Mouse (Mus musculus) embryonic facial prominence, embryonic 14.5 days (tissue): Measurements from ENCODE around the gene Mepce. TPM values are rescaled to one million over a fixed set of nuclear protein-coding genes. Genes with fewer than 3 reads are reported as not detected.

Experiments used
- ATAC-seq: fragments of 200-750 bp; cut with Nextera tagmentation; 2 replicates; pipeline ENCODE4 v1.8.0; 2017; ENCODE audit warnings: low read depth, moderate number of reproducible peaks, moderate TSS enrichment
- DNase-seq: peaks from one replicate; pipeline ENCODE4 v3.0.0-alpha.2; 2015; ENCODE audit warnings: low spot score
- H3K27ac ChIP-seq: fragments of 300-500 bp; sonication (generic); replicated peaks from 2 replicates; pipeline ENCODE4 v1.5.1; 2014; ENCODE audit warnings: low read depth, mild to moderate bottlenecking, low read length, moderate library complexity
- H3K27me3 ChIP-seq: fragments of 300-500 bp; sonication (generic); replicated peaks from 2 replicates; pipeline ENCODE4 v1.6.1; 2014; ENCODE audit warnings: low read length; ENCODE audit not compliant: control insufficient read depth, insufficient read depth
- H3K36me3 ChIP-seq: fragments of 300-500 bp; sonication (generic); 2 replicates; pipeline ENCODE4 v1.6.1; 2014; ENCODE audit warnings: low read length, mixed read lengths; ENCODE audit not compliant: control insufficient read depth, insufficient read depth
- H3K4me1 ChIP-seq: fragments of 300-500 bp; sonication (generic); 2 replicates; pipeline ENCODE4 v1.6.1; 2014; ENCODE audit warnings: antibody characterized with exemption, low read length; ENCODE audit not compliant: control insufficient read depth, insufficient read depth
- H3K4me2 ChIP-seq: fragments of 300-500 bp; sonication (generic); 2 replicates; pipeline ENCODE4 v1.6.1; 2014; ENCODE audit warnings: low read depth, mild to moderate bottlenecking, low read length, moderate library complexity, mixed read lengths
- H3K4me3 ChIP-seq: fragments of 300-500 bp; sonication (generic); 2 replicates; pipeline ENCODE4 v1.5.1; 2014; ENCODE audit warnings: low read depth, mild to moderate bottlenecking, low read length
- H3K9ac ChIP-seq: fragments of 300-500 bp; sonication (generic); 2 replicates; pipeline ENCODE4 v1.6.1; 2014; ENCODE audit warnings: low read depth, mild to moderate bottlenecking, low read length, moderate library complexity, mixed read lengths
- H3K9me3 ChIP-seq: fragments of 300-500 bp; sonication (generic); 2 replicates; pipeline ENCODE4 v1.6.1; 2016; ENCODE audit warnings: low read length; ENCODE audit not compliant: control insufficient read depth
- WGBS: fragments of 180-500 bp; shearing (Covaris S2); extraction: QIAGEN DNeasy Blood & Tissue Kit; methylation state at CpG from one replicate; pipeline ENCODE4 v1.1.7; 2014; 5-methylcytosine and 5-hydroxymethylcytosine counted together
- polyA plus RNA-seq: library from polyadenylated mRNA; unstranded; fragments of >200 nt; fragmentation: Nextera tagmentation; extraction: Ambion mirVana; gene quantifications from 2 replicates; pipeline ENCODE4 v1.2.1, GENCODE M21; 2014

Mepce gene
- polyA plus RNA-seq, 1 experiment from 2014 or later = 12.2 TPM

- Histone ChIP-seq H3K27me3 (no peaks in the 10 kb centered on the region), H3K9ac (no peak overlapping the region), H3K27ac (no peak overlapping the region), H3K9me3 (no peaks in the 10 kb centered on the region), H3K4me2 (no peak overlapping the region), H3K4me1 (no peaks in the 10 kb centered on the region), H3K4me3 (no peak overlapping the region), H3K36me3 (no peaks in the 10 kb centered on the region)
- no peak for ATAC-seq
- no peak for DNase-seq
- 59% methylated on average over 7 of the region's 7 CpGs for WGBS
These were observed 39.0 kb upstream of the Mepce start for GRCm38 (mm10) chr5:137826421-137826820.

- ATAC-seq (no peak), DNase-seq (no peak)
- WGBS = 90% methylated on average over 2 of the region's 2 CpGs
- no peak overlapping the region for H3K4me2 ChIP-seq
- no peaks in the 10 kb centered on the region for H3K9me3 ChIP-seq
- H3K36me3 ChIP-seq = no peaks in the 10 kb centered on the region
- no peaks in the 10 kb centered on the region for H3K4me1 ChIP-seq
- no peak overlapping the region for H3K27ac ChIP-seq
- H3K4me3 ChIP-seq = no peak overlapping the region
- H3K27me3 ChIP-seq = no peaks in the 10 kb centered on the region
- no peak overlapping the region for H3K9ac ChIP-seq
These were observed 38.5 kb upstream of the Mepce start for GRCm38 (mm10) chr5:137825971-137826370.

DNA sequence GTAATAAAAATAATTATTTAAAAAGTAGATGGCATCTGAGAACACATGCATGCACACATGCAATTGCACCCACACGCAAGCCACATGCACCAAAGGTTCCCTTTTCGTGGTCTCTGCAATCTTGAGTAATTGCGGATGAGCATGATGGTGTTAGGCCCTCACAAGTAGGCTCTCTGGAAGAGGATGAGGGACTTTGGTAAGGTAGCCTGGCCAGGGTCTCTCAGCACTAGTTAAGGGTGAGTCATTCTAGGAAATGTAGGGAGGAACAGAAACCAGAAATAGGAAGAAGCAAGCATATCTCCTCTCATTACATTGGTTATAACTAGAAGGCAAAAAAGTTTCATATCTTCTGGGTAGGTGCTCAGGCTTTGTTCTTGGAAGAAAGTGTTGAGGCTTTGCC lies 37.6 kb upstream of the Mepce start:
- DNase-seq (no peak), ATAC-seq (no peak)
- H3K4me2 ChIP-seq = no peak overlapping the region
- no peaks in the 10 kb centered on the region for H3K9me3 ChIP-seq
- 88% methylated on average over 3 of the region's 3 CpGs for WGBS
- no peaks in the 10 kb centered on the region for H3K4me1 ChIP-seq
- H3K9ac ChIP-seq = no peak overlapping the region
- H3K36me3 ChIP-seq = no peaks in the 10 kb centered on the region
- H3K4me3 ChIP-seq = no peak overlapping the region
- H3K27me3 ChIP-seq = no peaks in the 10 kb centered on the region
- H3K27ac ChIP-seq = no peak overlapping the region

DNA sequence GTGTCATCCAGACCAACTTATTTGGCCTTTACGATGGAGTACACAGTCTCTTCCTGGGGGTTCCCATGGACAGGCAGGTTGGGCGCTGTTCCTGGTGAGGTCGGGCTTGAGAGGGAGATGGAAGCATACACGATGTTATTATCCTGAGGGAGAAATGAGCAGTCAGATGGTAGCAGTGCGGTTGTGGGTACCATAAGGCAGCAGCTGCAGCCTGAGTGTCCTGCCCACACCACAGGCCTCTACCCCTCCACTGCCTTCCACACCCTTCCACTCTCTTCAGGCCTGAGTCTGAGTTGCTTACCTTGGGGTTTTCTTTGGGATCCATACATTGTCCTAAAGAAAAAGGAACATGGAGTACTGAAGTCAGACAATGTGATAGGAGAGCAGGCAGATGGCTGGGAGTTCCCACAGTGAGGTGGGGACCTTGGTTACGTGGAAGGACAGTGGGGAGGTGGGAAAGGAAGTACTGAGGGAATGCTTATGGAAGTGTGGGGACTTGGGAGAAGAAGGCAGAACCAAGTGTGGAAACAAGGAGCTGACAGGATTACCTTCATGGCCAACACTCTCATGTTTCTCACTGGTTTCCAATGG lies 36.1 kb upstream of the Mepce start:
- Histone ChIP-seq H3K27me3 (no peaks in the 10 kb centered on the region), H3K4me3 (no peak overlapping the region), H3K9me3 (no peaks in the 10 kb centered on the region), H3K27ac (no peak overlapping the region), H3K36me3 (no peaks in the 10 kb centered on the region), H3K4me2 (no peak overlapping the region), H3K9ac (no peak overlapping the region), H3K4me1 (no peaks in the 10 kb centered on the region)
- WGBS = 89% methylated on average over 6 of the region's 6 CpGs
- no peak for DNase-seq
- ATAC-seq = no peak

- Histone ChIP-seq H3K9ac (no peak overlapping the region), H3K4me1 (no peaks in the 10 kb centered on the region), H3K4me2 (no peak overlapping the region), H3K27ac (no peak overlapping the region), H3K4me3 (no peak overlapping the region), H3K36me3 (no peaks in the 10 kb centered on the region), H3K9me3 (no peaks in the 10 kb centered on the region), H3K27me3 (no peaks in the 10 kb centered on the region)
- DNase-seq (no peak), ATAC-seq (no peak)
- WGBS = 70% methylated on average over 1 of the region's 1 CpGs
These were observed 35.1 kb upstream of the Mepce start for GRCm38 (mm10) chr5:137822602-137823001.

DNA sequence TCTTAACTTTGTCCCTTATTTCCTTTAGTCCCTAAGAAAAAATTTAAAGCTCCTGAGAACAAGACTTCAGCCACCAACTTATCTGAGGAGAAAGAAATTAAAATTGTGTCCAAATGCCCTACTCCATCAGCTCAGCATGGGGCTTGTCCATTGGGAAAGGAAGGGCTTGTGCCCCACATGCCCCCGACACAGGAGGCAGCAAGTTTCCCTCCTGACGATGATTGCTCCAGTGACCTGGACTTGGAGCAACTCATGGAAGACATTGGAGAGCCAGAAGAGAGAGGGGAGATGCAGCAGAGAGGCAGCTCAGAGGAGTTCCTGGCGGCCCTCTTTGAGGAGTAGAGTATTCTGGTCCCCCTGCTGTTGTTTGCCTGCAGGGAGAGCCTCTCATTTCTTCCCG lies 34.7 kb upstream of the Mepce start:
- no peak overlapping the region for H3K27ac ChIP-seq
- H3K4me3 ChIP-seq = no peak overlapping the region
- DNase-seq (no peak), ATAC-seq (no peak)
- 74% methylated on average over 4 of the region's 4 CpGs for WGBS
- no peaks in the 10 kb centered on the region for H3K9me3 ChIP-seq
- H3K9ac ChIP-seq = no peak overlapping the region
- H3K4me2 ChIP-seq = no peak overlapping the region
- H3K27me3 ChIP-seq = no peaks in the 10 kb centered on the region
- H3K4me1 ChIP-seq = no peaks in the 10 kb centered on the region
- no peaks in the 10 kb centered on the region for H3K36me3 ChIP-seq

GRCm38 (mm10) chr5:137817466-137818222 lies 30.2 kb upstream of the Mepce start:
- H3K27me3 ChIP-seq = no peaks in the 10 kb centered on the region
- 72% methylated on average over 4 of the region's 4 CpGs for WGBS
- no peaks in the 10 kb centered on the region for H3K36me3 ChIP-seq
- no peak overlapping the region for H3K9ac ChIP-seq
- ATAC-seq = no peak
- H3K4me1 ChIP-seq = no peaks in the 10 kb centered on the region
- peak; percentile 8 for DNase-seq
- no peak overlapping the region for H3K4me3 ChIP-seq
- no peaks in the 10 kb centered on the region for H3K9me3 ChIP-seq
- no peak overlapping the region for H3K27ac ChIP-seq
- H3K4me2 ChIP-seq = no peak overlapping the region

GRCm38 (mm10) chr5:137808316-137808715 lies 20.9 kb upstream of the Mepce start:
- ATAC-seq = no peak
- WGBS = 93% methylated on average over 5 of the region's 5 CpGs
- Histone ChIP-seq H3K4me2 (no peak overlapping the region), H3K4me1 (no peaks in the 10 kb centered on the region), H3K9ac (no peak overlapping the region), H3K36me3 (no peaks in the 10 kb centered on the region), H3K27me3 (no peaks in the 10 kb centered on the region), H3K9me3 (no peaks in the 10 kb centered on the region), H3K27ac (no peak overlapping the region), H3K4me3 (no peak overlapping the region)
- no peak for DNase-seq

- DNase-seq = no peak
- Histone ChIP-seq H3K27ac (no peak overlapping the region), H3K4me2 (no peak overlapping the region), H3K9ac (no peak overlapping the region), H3K36me3 (no peaks in the 10 kb centered on the region), H3K4me1 (no peaks in the 10 kb centered on the region), H3K27me3 (no peaks in the 10 kb centered on the region), H3K9me3 (no peaks in the 10 kb centered on the region), H3K4me3 (no peak overlapping the region)
- WGBS = 85% methylated on average over 1 of the region's 1 CpGs
- no peak for ATAC-seq
These were observed 18.7 kb upstream of the Mepce start for GRCm38 (mm10) chr5:137806158-137806557.
